11 mouse cellular contexts compared by ENCODE assay signal in the genomic region with DNA sequence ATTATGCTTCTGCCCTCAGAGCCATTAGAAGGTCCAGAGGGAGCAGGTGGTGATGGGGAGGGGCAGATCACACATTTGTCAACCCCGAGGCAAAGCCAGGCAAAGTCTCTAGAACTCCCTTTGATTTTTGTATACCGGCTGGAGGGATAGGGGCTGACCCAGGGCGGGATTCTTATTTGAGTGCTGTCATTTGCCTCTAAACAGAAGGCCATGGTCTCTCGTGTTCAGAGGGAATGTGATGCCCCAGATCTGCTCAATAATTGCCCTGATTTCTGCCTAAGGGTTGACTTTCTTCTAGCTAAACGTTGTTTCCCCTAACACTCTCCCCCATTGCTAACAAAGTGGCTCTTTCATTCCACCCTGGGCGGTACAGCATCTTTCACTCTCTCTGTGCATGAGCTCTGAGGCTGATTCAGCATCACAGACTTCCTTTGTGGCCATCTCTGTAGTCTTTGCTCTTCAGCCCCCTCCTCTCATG.
A peak's percentile ranks its signal among the peaks of the same experiment; 100 is the strongest.
DNase-seq lines count a peak whose midpoint lies in the region; ATAC-seq lines count a peak whose summit lies in the region.
"Had no signal": no experiment of that assay in that cellular context is flagged by ENCODE, and none has a peak within 500 bp of the region (broad histone marks: within the 10 kb centered on the region; RNA-seq: fewer than 3 reads in every experiment).

No protein-coding gene starts in this region.

- H3K4me1 ChIP-seq in hindbrain, embryonic 10.5 days (replicated peaks) = peaks cover 21% of the 10 kb centered on the region

- WGBS in hindbrain, embryonic 10.5 days = 22% methylated on average over 6 of the region's 6 CpGs

- no peaks in the 10 kb centered on the region for H3K9me3 ChIP-seq in hindbrain, embryonic 10.5 days

- intact Hi-C loops in gastrocnemius, postnatal 14 days (cut with DNase I; ENCODE audit: low total_unique reads) = no loop called here

- DNase-seq in frontal cortex, postnatal 25 days (ENCODE audit: low spot score in 2 of 2) = no peak
- DNase-seq in cerebellum, adult 9-11 months = peak; percentile 79
- DNase-seq in hindbrain, embryonic 10.5 days (ENCODE audit: low spot score) = peak; percentile 45
- DNase-seq in neural tube, embryonic 10.5 days (ENCODE audit: extremely low spot score, low spot score) = peak; percentile 29
- DNase-seq in spleen, postnatal 36 days (ENCODE audit: low spot score in 2 of 2) = no peak
- DNase-seq in gastrocnemius, adult 18-20 months (ENCODE audit: low spot score) = no peak
- DNase-seq in gastrocnemius, postnatal 14 days = no peak
- DNase-seq: lung, postnatal 36 days; right cerebral cortex, postnatal 14 days had no signal

- H3K27me3 ChIP-seq in hindbrain, embryonic 10.5 days (ENCODE audit: insufficient read depth, poor library complexity, severe bottlenecking) = 0 out of 2 replicates have a peak, but pooled peaks cover 8% of the 10 kb centered on the region
- H3K27me3 ChIP-seq: Patski had no signal

- H3K4me3 ChIP-seq in hindbrain, embryonic 10.5 days = no peak overlapping the region

- ATAC-seq in frontal cortex, adult (ENCODE audit: low TSS enrichment) = peak; percentile 44
- ATAC-seq: Patski had no signal

- H3K27ac ChIP-seq in hindbrain, embryonic 10.5 days = peak overlapping the region; percentile 42

- no peaks in the 10 kb centered on the region for H3K36me3 ChIP-seq in hindbrain, embryonic 10.5 days

Comparison
In these comparisons a context has a peak if more than half of its experiments do, and no peak if none do; other contexts are left out.
1. DNase-seq: peak in cerebellum, adult 9-11 months (single experiment), hindbrain, embryonic 10.5 days (single experiment) and neural tube, embryonic 10.5 days (single experiment); none in frontal cortex, postnatal 25 days (0 of 2), spleen, postnatal 36 days (0 of 2), gastrocnemius, adult 18-20 months (single experiment) and gastrocnemius, postnatal 14 days (single experiment).